18 mouse cellular contexts compared by ENCODE assay signal in the genomic region with DNA sequence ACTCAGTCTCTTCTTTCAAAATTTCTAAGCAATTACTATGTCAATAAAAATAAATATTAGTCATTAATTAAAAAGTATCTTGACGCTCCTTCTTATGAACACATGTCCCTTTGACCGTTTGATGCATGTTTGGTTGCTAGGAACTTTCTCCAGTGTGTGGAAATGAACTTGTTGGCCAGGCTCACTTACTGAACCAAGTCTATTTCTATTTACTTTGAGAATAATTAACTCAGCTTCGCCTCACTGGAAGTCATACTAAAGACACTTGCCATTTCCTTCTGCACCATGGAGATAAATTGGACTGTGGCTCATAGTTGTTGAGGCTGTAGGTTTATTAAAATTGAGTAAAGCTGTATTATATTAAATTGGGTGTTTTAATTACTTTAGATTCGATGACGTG. TPM values are rescaled to one million over a fixed set of nuclear protein-coding genes. Genes with fewer than 3 reads are reported as not detected.
"Had no signal": no experiment of that assay in that cellular context is flagged by ENCODE, and none has a peak within 500 bp of the region (broad histone marks: within the 10 kb centered on the region; RNA-seq: fewer than 3 reads in every experiment).

No protein-coding gene starts in this region.

- H3K27ac ChIP-seq: limb, embryonic 13.5 days; liver, embryonic 12.5 days; midbrain, embryonic 10.5 days; neural tube, embryonic 15.5 days; stomach, postnatal 0 days had no signal

- DNase-seq: layer of hippocampus, adult 9-11 months; layer of hippocampus, postnatal 36 days; left cerebral cortex, postnatal 4 days; lung, embryonic 14.5 days; lung, postnatal 10 days; lung, postnatal 4 days; midbrain, embryonic 14.5 days; right cerebral cortex, adult 18-20 months; right cerebral cortex, postnatal 25 days; thymus, postnatal 4 days had no signal

- H3K9ac ChIP-seq: limb, embryonic 13.5 days; liver, embryonic 12.5 days; lung, embryonic 14.5 days; neural tube, embryonic 15.5 days had no signal

- H3K4me3 ChIP-seq: limb, embryonic 13.5 days; liver, embryonic 12.5 days; midbrain, embryonic 10.5 days; myocyte; neural tube, embryonic 15.5 days had no signal

- H3K4me2 ChIP-seq: limb, embryonic 13.5 days; liver, embryonic 12.5 days; lung, embryonic 14.5 days; neural tube, embryonic 15.5 days had no signal

- H3K36me3 ChIP-seq: limb, embryonic 13.5 days; liver, embryonic 12.5 days; midbrain, embryonic 10.5 days; neural tube, embryonic 15.5 days had no signal

- H3K27me3 ChIP-seq: limb, embryonic 13.5 days; liver, embryonic 12.5 days; neural tube, embryonic 15.5 days had no signal

- H3K4me1 ChIP-seq: liver, embryonic 12.5 days; midbrain, embryonic 10.5 days; neural tube, embryonic 15.5 days had no signal

- ATAC-seq: hindbrain, embryonic 16.5 days; liver, embryonic 12.5 days had no signal

- H3K9me3 ChIP-seq: limb, embryonic 13.5 days; liver, embryonic 12.5 days; midbrain, embryonic 10.5 days; neural tube, embryonic 15.5 days had no signal

RNA-seq across cellular contexts. Expression of a gene that starts 48.1 kb away (rescaled TPM):
- total RNA-seq: megakaryocyte, adult 5-6 weeks had no signal
